Mouse (Mus musculus) adipose tissue, adult 10 weeks (tissue): ENCODE measurements around the gene Inafm2. TPM values are rescaled to one million over a fixed set of nuclear protein-coding genes. Genes with fewer than 3 reads are reported as not detected.

Experiments
- polyA plus RNA-seq: library from polyadenylated mRNA; stranded (reverse); fragments of 350-450 nt; fragmentation: Illumina TruSeq; extraction: RNeasy Lipid Tissue Mini Kit (QIAGEN cat#74804); gene quantifications from one replicate; pipeline ENCODE4 v1.2.3, GENCODE M21; 2014; ENCODE audit warnings: low read depth, low replicate concordance

The Inafm2 gene
- 20.1 TPM for polyA plus RNA-seq

GRCm38 (mm10) chr2:118745232-118745884 lies at the start of gene Inafm2:
Gene Inafm2, plus strand, starts transcription at chr2:118745758.

GRCm38 (mm10) chr2:118703913-118704730 lies 41.4 kb upstream of the Inafm2 start, which contains the start of gene Ankrd63:
Gene Ankrd63, minus strand, starts transcription at chr2:118703963.

GRCm38 (mm10) chr2:118728337-118728736 lies 17.2 kb upstream of the Inafm2 start, which contains the start of gene Plcb2:
Gene Plcb2, minus strand, starts transcription at chr2:118728438.

GRCm38 (mm10) chr2:118761906-118762783 lies 16.6 kb downstream of the Inafm2 start, which contains the start of gene Ccdc9b:
Gene Ccdc9b, minus strand, starts transcription at chr2:118762661.

GRCm38 (mm10) chr2:118772158-118772874 lies 26.8 kb downstream of the Inafm2 start, which contains the start of gene Phgr1:
Gene Phgr1, plus strand, starts transcription at chr2:118772769.

GRCm38 (mm10) chr2:118779504-118780480 lies 34.2 kb downstream of the Inafm2 start, which contains the start of gene Disp2:
Gene Disp2, plus strand, starts transcription at chr2:118779719.

Other genes starting within 250 kb of the Inafm2 start
- gene Bmf, start 196.1 kb upstream of the Inafm2 start, polyA plus RNA-seq: 19.4 TPM
- gene Bub1b, start 147.5 kb upstream of the Inafm2 start, polyA plus RNA-seq: 2.7 TPM
- 1.5 TPM for gene Pak6, start 82.5 kb upstream of the Inafm2 start, polyA plus RNA-seq
- gene Ankrd63, start 41.8 kb upstream of the Inafm2 start, polyA plus RNA-seq: not detected
- gene Plcb2, start 17.3 kb upstream of the Inafm2 start, polyA plus RNA-seq: 1.7 TPM
- gene Ccdc9b, start 16.9 kb downstream of the Inafm2 start, polyA plus RNA-seq: 13.0 TPM
- not detected for gene Phgr1, start 27.0 kb downstream of the Inafm2 start, polyA plus RNA-seq
- gene Disp2, start 34.0 kb downstream of the Inafm2 start, polyA plus RNA-seq: 1.5 TPM
- gene Knstrn, start 68.2 kb downstream of the Inafm2 start, polyA plus RNA-seq: 6.8 TPM
- gene Ivd, start 116.2 kb downstream of the Inafm2 start, polyA plus RNA-seq: 187 TPM
- 24.3 TPM for gene Bahd1, start 154.6 kb downstream of the Inafm2 start, polyA plus RNA-seq
- 7.8 TPM for gene Chst14, start 180.7 kb downstream of the Inafm2 start, polyA plus RNA-seq